ENCODE assay signal across 23 mouse cellular contexts in genomic region chrX:101287543-101287942, GRCm38 (mm10). TPM values are rescaled to one million over a fixed set of nuclear protein-coding genes. Genes with fewer than 3 reads are reported as not detected.
A peak's percentile ranks its signal among the peaks of the same experiment; 100 is the strongest.
DNase-seq lines count a peak whose midpoint lies in the region; ATAC-seq and TF ChIP-seq lines count a peak whose summit lies in the region.
"Had no signal": no experiment of that assay in that cellular context is flagged by ENCODE, and none has a peak within 500 bp of the region (broad histone marks: within the 10 kb centered on the region; RNA-seq: fewer than 3 reads in every experiment).

No protein-coding gene starts in this region.

- H3K27ac ChIP-seq in heart, embryonic 10.5 days: no peak overlapping the region
- no peak overlapping the region for H3K27ac ChIP-seq in stomach, embryonic 14.5 days (ENCODE audit: low read length)
- no peak overlapping the region for H3K27ac ChIP-seq in stomach, postnatal 0 days (replicated peaks)
- peak overlapping the region; percentile 98 for H3K27ac ChIP-seq in liver, embryonic 13.5 days
- no peak overlapping the region for H3K27ac ChIP-seq in forebrain, embryonic 16.5 days (ENCODE audit: low read length)
- H3K27ac ChIP-seq in kidney, embryonic 14.5 days (ENCODE audit: low read depth, low read length): no peak overlapping the region
- H3K27ac ChIP-seq: heart, embryonic 15.5 days; hindbrain, embryonic 15.5 days; limb, embryonic 10.5 days; macrophage; midbrain, embryonic 15.5 days had no signal

- no peak for TF ChIP-seq CTCF in stomach, postnatal 0 days (IDR thresholded peaks at IDR 0.05; ENCODE audit: low read depth)

- intact Hi-C loops in heart, postnatal 10 days (cut with DNase I): no loop called here

- TF ChIP-seq EP300 in stomach, postnatal 0 days (optimal IDR thresholded peaks at IDR 0.05): no peak

- no peak overlapping the region for H3K9ac ChIP-seq in stomach, embryonic 14.5 days (replicated peaks; ENCODE audit: low read depth, low read length)
- no peak overlapping the region for H3K9ac ChIP-seq in stomach, postnatal 0 days (ENCODE audit: low read length)
- H3K9ac ChIP-seq in liver, embryonic 13.5 days: peak overlapping the region; percentile 72
- H3K9ac ChIP-seq in forebrain, embryonic 16.5 days (replicated peaks; ENCODE audit: low read depth, low read length): no peak overlapping the region
- H3K9ac ChIP-seq in kidney, embryonic 14.5 days (ENCODE audit: low read depth, low read length): no peak overlapping the region
- H3K9ac ChIP-seq: forebrain, postnatal 0 days; heart, embryonic 15.5 days; hindbrain, embryonic 15.5 days; lung, embryonic 14.5 days; midbrain, embryonic 15.5 days had no signal

- no peaks in the 10 kb centered on the region for H3K4me1 ChIP-seq in heart, embryonic 10.5 days
- H3K4me1 ChIP-seq in stomach, embryonic 14.5 days (ENCODE audit: control insufficient read depth, insufficient read depth, low read length): no peaks in the 10 kb centered on the region
- H3K4me1 ChIP-seq in stomach, postnatal 0 days (replicated peaks; ENCODE audit: control insufficient read depth, insufficient read depth): no peaks in the 10 kb centered on the region
- peaks cover 58% of the 10 kb centered on the region for H3K4me1 ChIP-seq in liver, embryonic 13.5 days (replicated peaks)
- no peaks in the 10 kb centered on the region for H3K4me1 ChIP-seq in forebrain, embryonic 16.5 days (replicated peaks; ENCODE audit: control insufficient read depth, insufficient read depth, low read length)
- H3K4me1 ChIP-seq in kidney, embryonic 14.5 days (ENCODE audit: control insufficient read depth, insufficient read depth, low read length): no peaks in the 10 kb centered on the region
- H3K4me1 ChIP-seq: heart, embryonic 15.5 days; hindbrain, embryonic 15.5 days; limb, embryonic 10.5 days; midbrain, embryonic 15.5 days had no signal

- peak; percentile 78 for DNase-seq in heart, embryonic 10.5 days (ENCODE audit: low spot score)
- DNase-seq in heart, postnatal 10 days: no peak
- no peak for DNase-seq in stomach, postnatal 0 days (ENCODE audit: low spot score)
- DNase-seq in liver, embryonic 13.5 days: peak; percentile 73
- DNase-seq in cerebellum, postnatal 36 days: no peak
- DNase-seq: cerebellum, adult 8-10 months; embryo, embryonic 11 days; forebrain, postnatal 0 days; gastrocnemius, postnatal 10 days; kidney, adult 8-10 months; lung, embryonic 14.5 days; thymus, postnatal 25 days had no signal

- 55% methylated on average over 3 of the region's 3 CpGs for WGBS in heart, embryonic 10.5 days
- WGBS in stomach, embryonic 14.5 days: 91% methylated on average over 3 of the region's 3 CpGs
- 96% methylated on average over 3 of the region's 3 CpGs for WGBS in stomach, postnatal 0 days
- 43% methylated on average over 3 of the region's 3 CpGs for WGBS in liver, embryonic 13.5 days (ENCODE audit: insufficient replicate concordance)
- 92% methylated on average over 3 of the region's 3 CpGs for WGBS in forebrain, embryonic 16.5 days
- WGBS in kidney, embryonic 14.5 days: 87% methylated on average over 3 of the region's 3 CpGs

- peaks cover 94% of the 10 kb centered on the region for H3K36me3 ChIP-seq in heart, embryonic 10.5 days
- peaks cover 10% of the 10 kb centered on the region for H3K36me3 ChIP-seq in stomach, embryonic 14.5 days (ENCODE audit: control insufficient read depth, insufficient read depth, low read length)
- peaks cover 3% of the 10 kb centered on the region; the same call in 1 of the 2 replicates for H3K36me3 ChIP-seq in stomach, postnatal 0 days (ENCODE audit: control insufficient read depth, insufficient read depth, low read length)
- peaks cover 93% of the 10 kb centered on the region for H3K36me3 ChIP-seq in liver, embryonic 13.5 days
- peaks cover 3% of the 10 kb centered on the region; the same call in 1 of the 2 replicates for H3K36me3 ChIP-seq in forebrain, embryonic 16.5 days (ENCODE audit: control insufficient read depth, insufficient read depth)
- H3K36me3 ChIP-seq in kidney, embryonic 14.5 days (ENCODE audit: control insufficient read depth, insufficient read depth, low read length): peaks cover 45% of the 10 kb centered on the region

- ATAC-seq in stomach, embryonic 14.5 days (ENCODE audit: insufficient number of reproducible peaks, insufficient read depth, low FRiP score, low read depth): peak; percentile 56; the same call in 1 of the 2 replicates
- no peak for ATAC-seq in stomach, postnatal 0 days (ENCODE audit: low FRiP score, low TSS enrichment)
- peak; percentile 97 for ATAC-seq in liver, embryonic 13.5 days (ENCODE audit: low read depth)
- no peak for ATAC-seq in forebrain, embryonic 16.5 days
- ATAC-seq in kidney, embryonic 14.5 days (ENCODE audit: low FRiP score, low TSS enrichment): no peak
- ATAC-seq: forebrain, postnatal 0 days; midbrain, embryonic 15.5 days; Patski had no signal

- H3K4me3 ChIP-seq in heart, embryonic 10.5 days: no peak overlapping the region
- no peak overlapping the region for H3K4me3 ChIP-seq in stomach, embryonic 14.5 days (ENCODE audit: low read depth, low read length)
- no peak overlapping the region for H3K4me3 ChIP-seq in stomach, postnatal 0 days (ENCODE audit: low read depth, low read length)
- peak overlapping the region; percentile 27 for H3K4me3 ChIP-seq in liver, embryonic 13.5 days (replicated peaks)
- no peak overlapping the region for H3K4me3 ChIP-seq in forebrain, embryonic 16.5 days (replicated peaks; ENCODE audit: low read length)
- no peak overlapping the region for H3K4me3 ChIP-seq in kidney, embryonic 14.5 days (ENCODE audit: low read length)
- H3K4me3 ChIP-seq: heart, embryonic 15.5 days; hindbrain, embryonic 15.5 days; limb, embryonic 10.5 days; midbrain, embryonic 15.5 days had no signal

- H3K27me3 ChIP-seq in heart, embryonic 10.5 days (ENCODE audit: insufficient read depth, poor library complexity, severe bottlenecking): peaks cover 7% of the 10 kb centered on the region; the same call in 1 of the 2 replicates
- no peaks in the 10 kb centered on the region for H3K27me3 ChIP-seq in stomach, embryonic 14.5 days (ENCODE audit: control insufficient read depth, insufficient read depth, low read length)
- no peaks in the 10 kb centered on the region for H3K27me3 ChIP-seq in stomach, postnatal 0 days (ENCODE audit: control insufficient read depth, insufficient read depth, low read length)
- H3K27me3 ChIP-seq in liver, embryonic 13.5 days: no peaks in the 10 kb centered on the region
- no peaks in the 10 kb centered on the region for H3K27me3 ChIP-seq in forebrain, embryonic 16.5 days (replicated peaks; ENCODE audit: control insufficient read depth, insufficient read depth, low read length)
- no peaks in the 10 kb centered on the region; the same call in 1 of the 2 replicates for H3K27me3 ChIP-seq in kidney, embryonic 14.5 days (ENCODE audit: control insufficient read depth, insufficient read depth, low read length)
- H3K27me3 ChIP-seq: CH12.LX; heart, embryonic 15.5 days; hindbrain, embryonic 15.5 days; midbrain, embryonic 15.5 days had no signal

- H3K9me3 ChIP-seq in heart, embryonic 10.5 days: no peaks in the 10 kb centered on the region
- H3K9me3 ChIP-seq in stomach, embryonic 14.5 days (ENCODE audit: control insufficient read depth, low read depth, low read length): no peaks in the 10 kb centered on the region
- no peaks in the 10 kb centered on the region for H3K9me3 ChIP-seq in stomach, postnatal 0 days (ENCODE audit: control insufficient read depth, low read length)
- no peaks in the 10 kb centered on the region for H3K9me3 ChIP-seq in liver, embryonic 13.5 days (replicated peaks)
- no peaks in the 10 kb centered on the region for H3K9me3 ChIP-seq in forebrain, embryonic 16.5 days (ENCODE audit: control insufficient read depth, low read length)
- no peaks in the 10 kb centered on the region for H3K9me3 ChIP-seq in kidney, embryonic 14.5 days (ENCODE audit: control insufficient read depth, low read length)
- H3K9me3 ChIP-seq: heart, embryonic 15.5 days; hindbrain, embryonic 15.5 days; limb, embryonic 10.5 days; midbrain, embryonic 15.5 days had no signal

- H3K4me2 ChIP-seq in stomach, embryonic 14.5 days (replicated peaks; ENCODE audit: low read depth, low read length): no peak overlapping the region
- no peak overlapping the region for H3K4me2 ChIP-seq in stomach, postnatal 0 days (replicated peaks; ENCODE audit: low read depth)
- H3K4me2 ChIP-seq in liver, embryonic 13.5 days: peak overlapping the region; percentile 61
- H3K4me2 ChIP-seq in forebrain, embryonic 16.5 days (ENCODE audit: low read length): no peak overlapping the region
- no peak overlapping the region for H3K4me2 ChIP-seq in kidney, embryonic 14.5 days (replicated peaks; ENCODE audit: low read depth, low read length)
- H3K4me2 ChIP-seq: heart, embryonic 15.5 days; hindbrain, embryonic 15.5 days; lung, embryonic 14.5 days; midbrain, embryonic 15.5 days had no signal

RNA-seq across cellular contexts. Expression of gene Nlgn3, which starts 11.4 kb away (rescaled TPM):
- 2.2 and 2.4 TPM in 2 replicates for polyA plus RNA-seq in heart, embryonic 10.5 days (2016; fragmentation: Nextera tagmentation; extraction: Ambion mirVana)
- under 1 TPM; 0.77 to 0.86 TPM for total RNA-seq in heart, postnatal 10 days (2021)
- 10.4 and 10.5 TPM in 2 replicates for polyA plus RNA-seq in stomach, embryonic 14.5 days (2014; fragmentation: Nextera tagmentation; extraction: Ambion mirVana)
- polyA plus RNA-seq in stomach, postnatal 0 days (2015; fragmentation: Nextera tagmentation; extraction: Ambion mirVana): 1.7 TPM in 2 replicates
- 0.14 and 0.21 TPM in 2 replicates for polyA plus RNA-seq in liver, embryonic 13.5 days (2015; fragmentation: Nextera tagmentation; extraction: Ambion mirVana)
- polyA plus RNA-seq in forebrain, embryonic 16.5 days (2015; fragmentation: Nextera tagmentation; extraction: Ambion mirVana): 65.5 and 72.3 TPM in 2 replicates
- polyA plus RNA-seq in kidney, embryonic 14.5 days (2014; fragmentation: Nextera tagmentation; extraction: Ambion mirVana): 3.7 and 7.8 TPM in 2 replicates
- polyA plus RNA-seq: macrophage had no signal

RNA-seq across cellular contexts. Expression of gene Med12, which starts 13.7 kb away (rescaled TPM):
- 29.4 and 29.7 TPM in 2 replicates for polyA plus RNA-seq in heart, embryonic 10.5 days (2016; fragmentation: Nextera tagmentation; extraction: Ambion mirVana)
- total RNA-seq in heart, postnatal 10 days (2021): 10 to 100 TPM; 26.8 to 29.4 TPM
- 42.9 and 46.8 TPM in 2 replicates for polyA plus RNA-seq in stomach, embryonic 14.5 days (2014; fragmentation: Nextera tagmentation; extraction: Ambion mirVana)
- polyA plus RNA-seq in stomach, postnatal 0 days (2015; fragmentation: Nextera tagmentation; extraction: Ambion mirVana): 10.1 and 11.7 TPM in 2 replicates
- 18.4 and 21.1 TPM in 2 replicates for polyA plus RNA-seq in liver, embryonic 13.5 days (2015; fragmentation: Nextera tagmentation; extraction: Ambion mirVana)
- 22.9 and 26.9 TPM in 2 replicates for polyA plus RNA-seq in forebrain, embryonic 16.5 days (2015; fragmentation: Nextera tagmentation; extraction: Ambion mirVana)
- polyA plus RNA-seq in kidney, embryonic 14.5 days (2014; fragmentation: Nextera tagmentation; extraction: Ambion mirVana): 42.0 and 51.5 TPM in 2 replicates

RNA-seq across cellular contexts. Expression of gene Gm20489, which starts 18.7 kb away (rescaled TPM):
- polyA plus RNA-seq in heart, embryonic 10.5 days (2016; fragmentation: Nextera tagmentation; extraction: Ambion mirVana): not detected in 2 replicates
- total RNA-seq in heart, postnatal 10 days (2021): not detected
- not detected in 2 replicates for polyA plus RNA-seq in stomach, embryonic 14.5 days (2014; fragmentation: Nextera tagmentation; extraction: Ambion mirVana)
- polyA plus RNA-seq in stomach, postnatal 0 days (2015; fragmentation: Nextera tagmentation; extraction: Ambion mirVana): not detected in 2 replicates
- polyA plus RNA-seq in liver, embryonic 13.5 days (2015; fragmentation: Nextera tagmentation; extraction: Ambion mirVana): 0.08 TPM in 1 of 2 replicates, not detected in the other
- not detected in 2 replicates for polyA plus RNA-seq in forebrain, embryonic 16.5 days (2015; fragmentation: Nextera tagmentation; extraction: Ambion mirVana)
- not detected in 2 replicates for polyA plus RNA-seq in kidney, embryonic 14.5 days (2014; fragmentation: Nextera tagmentation; extraction: Ambion mirVana)
- total RNA-seq: CH12.LX; forebrain, postnatal 0 days; gastrocnemius, postnatal 10 days had no signal
- polyA plus RNA-seq: forebrain, postnatal 0 days; heart, embryonic 15.5 days; hindbrain, embryonic 15.5 days; limb, embryonic 10.5 days; lung, embryonic 14.5 days; macrophage; midbrain, embryonic 15.5 days; Patski; stomach, embryonic 16.5 days had no signal

RNA-seq across cellular contexts. Expression of gene Il2rg, which starts 19.5 kb away (rescaled TPM):
- 12.5 and 13.2 TPM in 2 replicates for polyA plus RNA-seq in heart, embryonic 10.5 days (2016; fragmentation: Nextera tagmentation; extraction: Ambion mirVana)
- total RNA-seq in heart, postnatal 10 days (2021): 10 to 100 TPM; 16.8 to 21.4 TPM
- polyA plus RNA-seq in stomach, embryonic 14.5 days (2014; fragmentation: Nextera tagmentation; extraction: Ambion mirVana): 8.8 and 11.1 TPM in 2 replicates
- polyA plus RNA-seq in stomach, postnatal 0 days (2015; fragmentation: Nextera tagmentation; extraction: Ambion mirVana): 3.3 and 3.8 TPM in 2 replicates
- 9.0 and 11.4 TPM in 2 replicates for polyA plus RNA-seq in liver, embryonic 13.5 days (2015; fragmentation: Nextera tagmentation; extraction: Ambion mirVana)
- 4.4 and 6.2 TPM in 2 replicates for polyA plus RNA-seq in forebrain, embryonic 16.5 days (2015; fragmentation: Nextera tagmentation; extraction: Ambion mirVana)
- polyA plus RNA-seq in kidney, embryonic 14.5 days (2014; fragmentation: Nextera tagmentation; extraction: Ambion mirVana): 18.8 and 19.5 TPM in 2 replicates

RNA-seq across cellular contexts. Expression of gene Gm614, which starts 23.8 kb away (rescaled TPM):
- not detected in 2 replicates for polyA plus RNA-seq in heart, embryonic 10.5 days (2016; fragmentation: Nextera tagmentation; extraction: Ambion mirVana)
- under 1 TPM; 0.36 to 0.62 TPM for total RNA-seq in heart, postnatal 10 days (2021)
- not detected in 2 replicates for polyA plus RNA-seq in stomach, embryonic 14.5 days (2014; fragmentation: Nextera tagmentation; extraction: Ambion mirVana)
- not detected in 2 replicates for polyA plus RNA-seq in stomach, postnatal 0 days (2015; fragmentation: Nextera tagmentation; extraction: Ambion mirVana)
- not detected in 2 replicates for polyA plus RNA-seq in liver, embryonic 13.5 days (2015; fragmentation: Nextera tagmentation; extraction: Ambion mirVana)
- not detected in 2 replicates for polyA plus RNA-seq in forebrain, embryonic 16.5 days (2015; fragmentation: Nextera tagmentation; extraction: Ambion mirVana)
- polyA plus RNA-seq in kidney, embryonic 14.5 days (2014; fragmentation: Nextera tagmentation; extraction: Ambion mirVana): 0.30 TPM in 1 of 2 replicates, not detected in the other
- polyA plus RNA-seq: forebrain, postnatal 0 days; heart, embryonic 15.5 days; limb, embryonic 10.5 days; lung, embryonic 14.5 days; midbrain, embryonic 15.5 days; Patski; stomach, embryonic 16.5 days had no signal

Comparison
In these comparisons a context has a peak if more than half of its experiments do, and no peak if none do; other contexts are left out.
1. DNase-seq: peak in heart, embryonic 10.5 days (single experiment) and liver, embryonic 13.5 days (single experiment); none in heart, postnatal 10 days (0 of 2), stomach, postnatal 0 days (single experiment) and cerebellum, postnatal 36 days (0 of 2).
2. ATAC-seq: peak in stomach, embryonic 14.5 days (single experiment) and liver, embryonic 13.5 days (single experiment); none in stomach, postnatal 0 days (single experiment), forebrain, embryonic 16.5 days (single experiment) and kidney, embryonic 14.5 days (single experiment).